Mouse (Mus musculus) liver, embryonic 14.5 days (tissue): ENCODE results near the gene Exoc3l4. TPM values are rescaled to one million over a fixed set of nuclear protein-coding genes. Genes with fewer than 3 reads are reported as not detected.

Experiments
- ATAC-seq: fragments of 200-750 bp; cut with Nextera tagmentation; 2 replicates; pipeline ENCODE4 v1.8.0; 2017; ENCODE audit warnings: moderate number of reproducible peaks, mild to moderate bottlenecking, moderate library complexity; ENCODE audit not compliant: insufficient read depth
- DNase-seq, 3 experiments: peaks; one replicate each; pipeline ENCODE4 v3.0.0-alpha.2; 2012 to 2013; ENCODE audit warnings: low read depth in 3 of 3, low spot score in 3 of 3
- H3K27ac ChIP-seq: fragments of 300-500 bp; sonication (generic); 2 replicates; pipeline ENCODE4 v1.5.1; 2014; ENCODE audit warnings: moderate library complexity, mild to moderate bottlenecking, control low read depth, inconsistent platforms
- H3K27me3 ChIP-seq: fragments of 300-500 bp; sonication (generic); 2 replicates; pipeline ENCODE4 v1.6.1; 2014; ENCODE audit warnings: mild to moderate bottlenecking, low read length, moderate library complexity; ENCODE audit not compliant: control insufficient read depth, insufficient read depth
- H3K36me3 ChIP-seq: fragments of 300-500 bp; sonication (generic); replicated peaks from 2 replicates; pipeline ENCODE4 v1.6.1; 2014; ENCODE audit warnings: low read depth; ENCODE audit not compliant: control insufficient read depth, insufficient read depth
- H3K4me1 ChIP-seq, 2 experiments: fragments of 200-500 bp in 1 of 2; fragments of 300-500 bp in 1 of 2; sonication (generic) in 1 of 2; replicated peaks; 2 replicates each; pipeline ENCODE4 v1.6.1; 2012 to 2014; ENCODE audit warnings: antibody characterized with exemption in 1 of 2, inconsistent platforms in 1 of 2, low read length in 1 of 2; ENCODE audit not compliant: control insufficient read depth in 2 of 2, insufficient read depth in 2 of 2
- H3K4me2 ChIP-seq: fragments of 300-500 bp; sonication (generic); 2 replicates; pipeline ENCODE4 v1.6.1; 2014; ENCODE audit warnings: low read depth, mild to moderate bottlenecking, control low read depth, moderate library complexity
- H3K4me3 ChIP-seq, 2 experiments: fragments of 200-500 bp in 1 of 2; fragments of 300-500 bp in 1 of 2; sonication (generic) in 1 of 2; 2 replicates each; pipeline ENCODE4 v1.5.1; 2012 to 2014; ENCODE audit warnings: low read depth in 2 of 2, low read length in 2 of 2, mild to moderate bottlenecking in 2 of 2, control low read depth in 1 of 2, inconsistent platforms in 1 of 2, moderate library complexity in 1 of 2; ENCODE audit not compliant: insufficient read depth in 1 of 2
- H3K9ac ChIP-seq: fragments of 300-500 bp; sonication (generic); replicated peaks from 2 replicates; pipeline ENCODE4 v1.6.1; 2014; ENCODE audit warnings: mild to moderate bottlenecking, control low read depth, moderate library complexity
- H3K9me3 ChIP-seq: fragments of 300-500 bp; sonication (generic); 2 replicates; pipeline ENCODE4 v1.6.1; 2016; ENCODE audit warnings: low read length, mixed read lengths; ENCODE audit not compliant: control insufficient read depth
- CTCF ChIP-seq: IDR thresholded peaks from 2 replicates; pipeline ENCODE4 v1.5.1; 2016; ENCODE audit warnings: antibody characterized with exemption, low read depth, control low read depth
- EP300 ChIP-seq: IDR thresholded peaks from 2 replicates; pipeline ENCODE4 v1.6.1; 2016; ENCODE audit warnings: antibody characterized with exemption, low read depth
- WGBS: fragments of 180-500 bp; shearing (Covaris S2); extraction: QIAGEN DNeasy Blood & Tissue Kit; methylation state at CpG from one replicate; pipeline ENCODE4 v1.1.7; 2014; ENCODE audit not compliant: insufficient replicate concordance; 5-methylcytosine and 5-hydroxymethylcytosine counted together
- polyA plus RNA-seq, 2 experiments: library from polyadenylated mRNA; depleted of rRNA in 1 of 2; stranded (reverse) in 1 of 2; unstranded in 1 of 2; fragments of >200 nt; fragmentation: Nextera tagmentation in 1 of 2; extraction: Ambion mirVana in 1 of 2; gene quantifications; 2 replicates each; pipeline versions ENCODE4 v1.2.1 to v1.2.3; 2012 to 2014

The Exoc3l4 gene
- polyA plus RNA-seq, 2 experiments: 15.8 to 18.1 TPM

DNA sequence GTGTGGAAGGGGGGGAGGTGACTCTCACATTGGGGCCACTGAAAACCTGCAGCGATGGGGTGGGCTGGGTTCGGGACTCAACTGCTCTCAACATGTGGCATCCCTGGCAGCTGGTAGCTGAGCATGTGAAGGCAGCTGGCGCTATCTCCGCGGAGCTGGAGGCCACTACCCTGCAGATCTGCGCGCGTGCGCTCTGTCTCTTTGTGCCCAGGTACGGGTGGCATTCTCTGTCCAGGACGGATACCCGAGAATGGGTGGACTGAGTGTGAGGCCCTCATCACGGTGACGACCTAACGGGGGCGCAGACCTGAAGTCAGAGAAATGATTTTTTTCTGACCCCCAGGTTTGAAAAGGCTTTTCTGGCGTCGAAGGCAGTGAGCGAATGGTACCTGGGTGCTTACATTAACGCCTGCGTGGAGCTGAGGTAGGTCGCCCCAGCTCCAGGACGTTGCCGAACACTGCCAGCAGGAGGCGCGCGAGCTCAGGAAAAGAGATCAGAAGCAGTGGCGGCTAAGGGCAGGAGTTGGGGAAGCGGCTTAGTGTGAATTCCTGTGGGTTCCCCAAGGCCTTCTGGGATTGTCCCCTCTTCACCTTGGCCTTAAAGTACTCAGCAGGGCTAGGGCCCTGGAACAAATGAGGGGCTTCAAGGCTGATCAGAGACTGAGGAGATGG, 9.1 kb downstream of the Exoc3l4 start:
- Histone ChIP-seq H3K27ac (no peak overlapping the region), H3K27me3 (peaks cover 69% of the 10 kb centered on the region), H3K9me3 (no peaks in the 10 kb centered on the region), H3K4me2 (no peak overlapping the region), H3K4me3 (no peak overlapping the region), H3K9ac (no peak overlapping the region), H3K4me1 (peaks cover 19 to 22% of the 10 kb centered on the region in 2 experiments), H3K36me3 (no peaks in the 10 kb centered on the region)
- WGBS: 19% methylated on average over 29 of the region's 29 CpGs
- peak; percentile 60 to 66 (median 64) for DNase-seq
- peak; percentile 50; the same call in 1 of the 2 replicates for ATAC-seq
- TF ChIP-seq EP300 (no peak), CTCF (peak; percentile 99)

DNA sequence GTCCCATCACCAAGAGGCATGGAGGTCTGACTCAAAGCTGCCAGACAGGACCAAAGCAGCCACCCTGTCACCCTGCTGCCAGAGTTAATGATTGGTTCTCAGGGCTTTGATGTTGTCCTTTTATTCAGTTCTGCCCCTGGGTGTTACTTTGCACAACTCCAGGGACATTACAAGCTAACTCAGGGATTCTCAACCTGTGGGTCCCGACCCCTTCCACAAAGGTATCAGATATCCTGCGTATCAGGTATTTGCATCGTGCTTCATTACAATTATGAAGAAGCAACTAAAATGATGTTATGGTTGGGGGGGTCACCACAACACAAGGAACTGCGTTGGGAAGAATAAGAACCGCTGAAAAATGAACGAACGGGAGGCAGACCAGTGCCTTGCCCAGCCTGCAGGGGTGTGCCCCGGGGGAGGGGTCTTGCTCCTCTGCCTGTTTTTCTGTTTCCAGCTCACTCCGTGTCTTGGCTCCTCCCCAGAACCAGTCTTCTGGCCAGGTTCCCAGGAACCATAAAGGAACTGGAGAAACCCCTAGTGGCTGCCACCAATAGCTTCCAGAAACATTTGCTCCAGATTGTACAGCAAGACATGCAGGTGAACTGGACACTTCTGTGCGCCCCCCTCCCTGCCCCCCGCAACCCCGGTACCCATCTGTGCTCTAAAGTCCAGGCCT, 10.8 kb downstream of the Exoc3l4 start:
- TF ChIP-seq EP300 (no peak), CTCF (no peak)
- peaks cover 13 to 21% of the 10 kb centered on the region in 2 experiments for H3K4me1 ChIP-seq
- H3K27ac ChIP-seq: no peak overlapping the region
- ATAC-seq: no peak
- WGBS: 57% methylated on average over 12 of the region's 12 CpGs
- H3K36me3 ChIP-seq: no peaks in the 10 kb centered on the region
- peaks cover 60% of the 10 kb centered on the region for H3K27me3 ChIP-seq
- no peak overlapping the region for H3K4me3 ChIP-seq
- no peak overlapping the region for H3K9ac ChIP-seq
- H3K9me3 ChIP-seq: no peaks in the 10 kb centered on the region
- no peak overlapping the region for H3K4me2 ChIP-seq
- DNase-seq: no peak

DNA sequence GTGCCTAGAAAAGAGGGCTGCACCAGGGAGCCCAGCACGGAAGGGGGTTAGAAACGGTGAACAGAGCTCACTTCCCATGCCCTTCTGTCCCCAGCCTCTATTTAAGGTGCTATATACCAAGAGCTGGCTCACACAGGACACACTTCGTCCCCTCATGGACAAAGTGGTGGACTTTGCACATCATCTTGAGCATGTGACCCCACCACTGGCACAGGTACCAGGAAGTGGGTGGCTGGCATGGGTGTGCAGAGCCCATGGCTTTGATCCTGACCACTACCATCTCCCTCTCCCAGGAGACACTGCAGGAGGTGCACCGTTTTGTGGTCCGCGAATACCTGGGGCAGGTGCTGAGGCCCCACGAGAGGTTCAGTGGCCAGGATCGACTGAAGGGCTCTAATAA, 11.5 kb downstream of the Exoc3l4 start:
- Histone ChIP-seq H3K9me3 (no peaks in the 10 kb centered on the region), H3K4me1 (peaks cover 20 to 28% of the 10 kb centered on the region in 2 experiments), H3K9ac (no peak overlapping the region), H3K27me3 (peaks cover 53% of the 10 kb centered on the region), H3K4me3 (no peak overlapping the region), H3K4me2 (no peak overlapping the region), H3K27ac (no peak overlapping the region), H3K36me3 (no peaks in the 10 kb centered on the region)
- no peak for DNase-seq
- no peak for ATAC-seq
- 33% methylated on average over 8 of the region's 8 CpGs for WGBS
- TF ChIP-seq EP300 (no peak), CTCF (no peak)

DNA sequence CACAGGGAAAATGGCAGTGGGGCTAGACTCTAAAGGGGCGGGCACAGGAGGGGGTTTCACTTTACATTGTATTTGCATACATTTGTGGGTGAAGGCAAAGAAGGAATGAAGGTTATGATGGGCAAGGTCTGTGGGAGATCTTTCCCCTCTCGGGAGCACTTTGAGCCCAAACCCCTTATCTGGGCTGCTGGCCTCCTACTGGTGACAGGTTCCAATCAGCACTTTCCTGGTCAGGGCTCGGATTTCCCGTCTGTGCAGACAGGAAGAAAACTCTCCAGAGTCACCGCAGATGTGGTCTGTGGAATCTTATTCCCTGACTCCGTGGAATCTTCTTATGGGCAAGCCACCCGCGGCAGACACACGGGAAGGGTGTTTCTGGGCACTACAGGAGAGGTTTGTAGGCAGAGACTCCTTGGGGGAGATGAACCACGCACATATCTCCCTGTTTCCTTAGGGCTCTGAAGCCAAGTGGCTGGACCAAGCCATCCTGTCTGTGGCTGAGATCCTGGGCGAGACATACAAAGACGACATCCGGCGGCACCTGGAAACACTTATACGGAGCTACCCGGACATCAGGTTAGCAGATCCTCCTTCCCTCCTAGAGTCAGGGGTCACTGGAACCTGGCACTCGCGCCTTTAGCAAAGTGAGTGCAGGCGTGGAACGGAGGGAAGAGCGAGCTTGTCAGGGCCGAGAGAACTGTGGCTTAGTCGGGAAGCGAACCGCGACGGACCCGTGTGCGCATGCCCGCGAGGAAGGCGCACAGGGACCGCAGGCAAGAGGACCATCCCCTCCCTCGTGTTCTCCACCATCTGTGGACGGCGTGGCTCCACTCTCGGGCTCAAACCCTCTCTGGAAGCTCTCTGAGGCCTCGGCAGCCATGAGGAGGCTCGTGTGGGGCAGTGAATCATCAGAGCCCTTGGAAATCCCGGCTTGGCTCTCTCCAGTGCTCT, 12.4 kb downstream of the Exoc3l4 start:
- peaks cover 27 to 37% of the 10 kb centered on the region in 2 experiments for H3K4me1 ChIP-seq
- H3K27ac ChIP-seq: no peak overlapping the region
- DNase-seq: no peak

More for the DNA sequence above, 12.4 kb downstream of the Exoc3l4 start:
- TF ChIP-seq CTCF (peak; percentile 19; the same call in 1 of the 2 replicates), EP300 (no peak)
- no peaks in the 10 kb centered on the region for H3K9me3 ChIP-seq
- peaks cover 44% of the 10 kb centered on the region for H3K27me3 ChIP-seq
- ATAC-seq: no peak
- peak overlapping the region; percentile 29 to 52 for H3K4me3 ChIP-seq
- H3K36me3 ChIP-seq: no peaks in the 10 kb centered on the region
- 2% methylated on average over 40 of the region's 40 CpGs for WGBS
- peak overlapping the region; percentile 24; the same call in 1 of the 2 replicates for H3K9ac ChIP-seq
- H3K4me2 ChIP-seq: peak overlapping the region; percentile 72
